Mouse (Mus musculus): ENCODE data around the gene Kif26b. TPM values are rescaled to one million over a fixed set of nuclear protein-coding genes. Genes with fewer than 3 reads are reported as not detected.

The Kif26b gene
- polyA plus RNA-seq, 1 experiment, result 0.28 TPM

- WGBS, result 86% methylated on average over 3 of the region's 3 CpGs
Observed at GRCm38 (mm10) chr1:178894081-178894401, 365.1 kb downstream of the Kif26b start.

GRCm38 (mm10) chr1:178895674-178896073 lies 366.7 kb downstream of the Kif26b start:
- Histone ChIP-seq H3K36me3 (ENCODE audit: control insufficient read depth, insufficient read depth, low read length) (no peaks in the 10 kb centered on the region), H3K4me3 (ENCODE audit: low read depth, low read length) (no peak overlapping the region), H3K4me1 (ENCODE audit: control insufficient read depth, insufficient read depth, insufficient read length, low read length) (no peaks in the 10 kb centered on the region), H3K27me3 (ENCODE audit: control insufficient read depth, insufficient read depth, low read length) (no peaks in the 10 kb centered on the region), H3K27ac (ENCODE audit: insufficient read depth, low read depth, low read length) (no peak overlapping the region)
- 91% methylated on average over 4 of the region's 4 CpGs for WGBS
- TF ChIP-seq CTCF (IDR thresholded peaks at IDR 0.05; ENCODE audit: extremely low read depth, insufficient read length, insufficient replicate concordance, low read depth, low read length) (no peak), POLR2A (IDR thresholded peaks at IDR 0.05; ENCODE audit: low read depth, low read length) (no peak)

More at GRCm38 (mm10) chr1:178894081-178894401, 365.1 kb downstream of the Kif26b start:
- Histone ChIP-seq H3K4me1 (ENCODE audit: control insufficient read depth, insufficient read depth, insufficient read length, low read length) (no peaks in the 10 kb centered on the region), H3K27me3 (ENCODE audit: control insufficient read depth, insufficient read depth, low read length) (no peaks in the 10 kb centered on the region), H3K36me3 (ENCODE audit: control insufficient read depth, insufficient read depth, low read length) (no peaks in the 10 kb centered on the region), H3K4me3 (ENCODE audit: low read depth, low read length) (no peak overlapping the region), H3K27ac (ENCODE audit: insufficient read depth, low read depth, low read length) (no peak overlapping the region)
- no peak for TF ChIP-seq POLR2A (IDR thresholded peaks at IDR 0.05; ENCODE audit: low read depth, low read length)
- no peak for TF ChIP-seq CTCF (IDR thresholded peaks at IDR 0.05; ENCODE audit: extremely low read depth, insufficient read length, insufficient replicate concordance, low read depth, low read length)

GRCm38 (mm10) chr1:178910951-178911350 lies 382.0 kb downstream of the Kif26b start:
- TF ChIP-seq CTCF (IDR thresholded peaks at IDR 0.05; ENCODE audit: extremely low read depth, insufficient read length, insufficient replicate concordance, low read depth, low read length) (no peak), POLR2A (IDR thresholded peaks at IDR 0.05; ENCODE audit: low read depth, low read length) (no peak)
- Histone ChIP-seq H3K4me3 (ENCODE audit: low read depth, low read length) (no peak overlapping the region), H3K27me3 (ENCODE audit: control insufficient read depth, insufficient read depth, low read length) (no peaks in the 10 kb centered on the region), H3K27ac (ENCODE audit: insufficient read depth, low read depth, low read length) (no peak overlapping the region), H3K4me1 (ENCODE audit: control insufficient read depth, insufficient read depth, insufficient read length, low read length) (no peaks in the 10 kb centered on the region), H3K36me3 (ENCODE audit: control insufficient read depth, insufficient read depth, low read length) (no peaks in the 10 kb centered on the region)
- WGBS, result 52% methylated on average over 14 of the region's 14 CpGs

GRCm38 (mm10) chr1:178912936-178913716 lies 384.2 kb downstream of the Kif26b start:
- H3K36me3 ChIP-seq (ENCODE audit: control insufficient read depth, insufficient read depth, low read length), result no peaks in the 10 kb centered on the region
- no peak for TF ChIP-seq CTCF (IDR thresholded peaks at IDR 0.05; ENCODE audit: extremely low read depth, insufficient read length, insufficient replicate concordance, low read depth, low read length)
- TF ChIP-seq POLR2A (IDR thresholded peaks at IDR 0.05; ENCODE audit: low read depth, low read length), result no peak

GRCm38 (mm10) chr1:178915056-178915455 lies 386.1 kb downstream of the Kif26b start:
- H3K27ac ChIP-seq (ENCODE audit: insufficient read depth, low read depth, low read length), result no peak overlapping the region
- no peaks in the 10 kb centered on the region for H3K4me1 ChIP-seq (ENCODE audit: control insufficient read depth, insufficient read depth, insufficient read length, low read length)
- no peaks in the 10 kb centered on the region for H3K27me3 ChIP-seq (ENCODE audit: control insufficient read depth, insufficient read depth, low read length)
- TF ChIP-seq POLR2A (IDR thresholded peaks at IDR 0.05; ENCODE audit: low read depth, low read length) (no peak), CTCF (IDR thresholded peaks at IDR 0.05; ENCODE audit: extremely low read depth, insufficient read length, insufficient replicate concordance, low read depth, low read length) (no peak)
- H3K4me3 ChIP-seq (ENCODE audit: low read depth, low read length), result no peak overlapping the region
- H3K36me3 ChIP-seq (ENCODE audit: control insufficient read depth, insufficient read depth, low read length), result no peaks in the 10 kb centered on the region
- WGBS, result 70% methylated on average over 12 of the region's 12 CpGs

More at GRCm38 (mm10) chr1:178912936-178913716, 384.2 kb downstream of the Kif26b start:
- 39% methylated on average over 6 of the region's 6 CpGs for WGBS
- H3K4me3 ChIP-seq (ENCODE audit: low read depth, low read length), result no peak overlapping the region
- H3K4me1 ChIP-seq (ENCODE audit: control insufficient read depth, insufficient read depth, insufficient read length, low read length), result no peaks in the 10 kb centered on the region
- H3K27ac ChIP-seq (ENCODE audit: insufficient read depth, low read depth, low read length), result no peak overlapping the region
- H3K27me3 ChIP-seq (ENCODE audit: control insufficient read depth, insufficient read depth, low read length), result no peaks in the 10 kb centered on the region

- Histone ChIP-seq H3K36me3 (ENCODE audit: control insufficient read depth, insufficient read depth, low read length) (no peaks in the 10 kb centered on the region), H3K27me3 (ENCODE audit: control insufficient read depth, insufficient read depth, low read length) (no peaks in the 10 kb centered on the region), H3K4me3 (ENCODE audit: low read depth, low read length) (no peak overlapping the region), H3K4me1 (ENCODE audit: control insufficient read depth, insufficient read depth, insufficient read length, low read length) (no peaks in the 10 kb centered on the region), H3K27ac (ENCODE audit: insufficient read depth, low read depth, low read length) (no peak overlapping the region)
- no peak for TF ChIP-seq POLR2A (IDR thresholded peaks at IDR 0.05; ENCODE audit: low read depth, low read length)
- no peak for TF ChIP-seq CTCF (IDR thresholded peaks at IDR 0.05; ENCODE audit: extremely low read depth, insufficient read length, insufficient replicate concordance, low read depth, low read length)
- WGBS, result 71% methylated on average over 31 of the region's 31 CpGs
Observed at GRCm38 (mm10) chr1:178917194-178917902, 388.4 kb downstream of the Kif26b start.

- H3K4me1 ChIP-seq (ENCODE audit: control insufficient read depth, insufficient read depth, insufficient read length, low read length), result no peaks in the 10 kb centered on the region
- WGBS, result 70% methylated on average over 8 of the region's 8 CpGs
- no peak for TF ChIP-seq POLR2A (IDR thresholded peaks at IDR 0.05; ENCODE audit: low read depth, low read length)
- no peak for TF ChIP-seq CTCF (IDR thresholded peaks at IDR 0.05; ENCODE audit: extremely low read depth, insufficient read length, insufficient replicate concordance, low read depth, low read length)
- no peak overlapping the region for H3K4me3 ChIP-seq (ENCODE audit: low read depth, low read length)
- H3K27ac ChIP-seq (ENCODE audit: insufficient read depth, low read depth, low read length), result no peak overlapping the region
- no peaks in the 10 kb centered on the region for H3K27me3 ChIP-seq (ENCODE audit: control insufficient read depth, insufficient read depth, low read length)
- no peaks in the 10 kb centered on the region for H3K36me3 ChIP-seq (ENCODE audit: control insufficient read depth, insufficient read depth, low read length)
Observed at GRCm38 (mm10) chr1:178924492-178925183, 395.7 kb downstream of the Kif26b start.
